Mouse (Mus musculus): ENCODE data around the gene Ciart.
A peak's percentile ranks its signal among the peaks of the same experiment; 100 is the strongest.
"Not testable (repeated sequence)": the region's sequence is repeated elsewhere in the genome, so short reads cannot be mapped to it uniquely, and the experiment has no call there.

The Ciart gene

DNA sequence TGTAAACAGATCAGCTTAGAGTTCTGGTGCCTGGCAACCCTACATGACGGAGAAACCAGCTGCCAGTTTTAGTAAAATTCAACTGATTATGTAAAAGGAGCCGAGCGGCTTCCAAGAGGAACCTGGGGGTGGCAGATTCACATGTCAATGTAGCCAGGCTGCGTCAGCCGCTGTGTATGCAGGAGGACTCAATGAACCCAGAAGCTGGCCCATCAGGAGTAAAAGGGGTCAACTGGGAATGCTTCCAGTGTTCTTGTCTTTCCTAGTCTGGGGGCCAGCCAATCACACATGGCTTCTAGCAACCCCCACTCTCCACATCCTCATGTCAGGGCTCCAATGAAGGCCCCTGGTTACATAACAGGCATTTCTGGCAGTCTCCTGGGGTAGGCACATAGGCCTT, 17.0 kb downstream of the Ciart start:
- DNase-seq (ENCODE audit: low read depth), result no peak

DNA sequence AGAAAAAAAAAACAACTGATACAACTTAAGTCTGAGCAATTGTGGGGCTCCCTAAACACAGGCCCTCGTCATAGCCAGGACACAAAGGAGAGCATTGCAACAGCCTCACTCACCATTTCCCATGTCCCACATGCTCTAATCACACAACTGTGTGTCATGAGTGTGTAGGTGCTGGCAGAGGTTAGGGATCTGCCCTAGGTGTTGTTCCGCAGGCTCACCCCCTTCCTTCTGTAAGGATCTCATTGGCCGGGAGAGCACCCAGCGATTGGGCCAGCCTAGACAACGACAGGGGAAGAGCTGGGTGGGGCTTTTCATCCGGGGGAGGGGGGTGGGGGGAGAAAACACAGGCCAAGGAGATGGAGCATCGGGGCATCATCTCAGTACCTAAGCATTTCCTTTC, 18.5 kb downstream of the Ciart start:
- DNase-seq (ENCODE audit: low read depth), result no peak

DNA sequence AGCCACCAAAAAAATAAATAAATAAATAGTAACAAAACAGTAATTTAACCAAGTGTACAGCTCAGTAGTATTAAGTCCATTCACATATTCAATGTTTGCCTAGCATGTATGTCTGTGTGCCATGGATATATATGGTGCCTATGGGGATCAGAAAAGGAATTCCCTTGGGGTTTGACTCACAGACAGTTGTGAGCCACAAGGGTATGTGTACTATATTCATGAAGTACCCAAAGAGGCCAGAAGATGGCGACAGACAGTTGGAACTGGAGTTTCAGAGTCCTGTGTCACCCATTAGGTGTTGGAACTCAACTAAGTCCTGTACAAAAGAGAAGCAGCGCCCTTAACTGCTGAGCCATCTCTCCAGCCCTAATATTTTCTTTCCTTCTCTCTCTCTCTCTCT, 20.3 kb downstream of the Ciart start:
- peak; percentile 92 for DNase-seq (ENCODE audit: low read depth)

DNA sequence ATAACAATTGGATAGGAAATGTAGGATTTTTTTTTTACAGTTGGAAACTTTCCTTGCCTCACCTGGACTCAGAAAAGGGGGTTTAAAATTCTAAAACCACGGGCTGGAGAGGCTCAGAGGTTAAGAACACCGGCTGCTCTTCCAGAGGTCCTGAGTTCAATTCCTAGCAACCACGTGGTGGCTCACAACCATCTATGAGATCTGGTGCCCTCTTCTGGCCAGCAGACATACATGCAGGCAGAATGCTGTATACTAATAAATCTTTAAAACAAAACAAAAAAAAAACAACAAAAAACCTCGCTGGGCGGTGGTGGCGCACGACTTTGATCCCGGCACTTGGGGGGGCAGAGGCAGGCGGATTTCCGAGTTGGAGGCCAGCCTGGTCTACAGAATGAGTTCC, 20.8 kb downstream of the Ciart start:
- DNase-seq (ENCODE audit: low read depth), result peak; percentile 67

DNA sequence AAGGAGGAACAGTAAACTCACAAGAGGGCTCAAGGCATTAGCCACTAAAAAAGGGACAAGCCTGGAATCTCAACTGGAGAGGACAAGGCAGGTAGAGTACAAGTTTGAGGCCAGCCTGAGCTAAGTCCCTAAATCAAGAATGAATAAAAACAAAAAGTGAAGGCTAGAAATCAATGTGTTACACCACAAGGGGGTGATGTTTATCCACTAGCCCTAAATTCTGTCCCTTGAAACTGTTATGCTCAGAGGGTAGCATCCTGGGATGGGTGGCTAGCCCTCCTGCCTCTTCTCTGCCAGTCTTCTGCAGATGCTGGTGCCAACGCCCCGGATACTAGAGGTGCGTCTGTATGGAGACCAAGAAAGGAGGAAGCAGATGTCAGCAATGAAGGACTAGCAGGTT, 21.7 kb downstream of the Ciart start:
- DNase-seq (ENCODE audit: low read depth), result peak; percentile 53

DNA sequence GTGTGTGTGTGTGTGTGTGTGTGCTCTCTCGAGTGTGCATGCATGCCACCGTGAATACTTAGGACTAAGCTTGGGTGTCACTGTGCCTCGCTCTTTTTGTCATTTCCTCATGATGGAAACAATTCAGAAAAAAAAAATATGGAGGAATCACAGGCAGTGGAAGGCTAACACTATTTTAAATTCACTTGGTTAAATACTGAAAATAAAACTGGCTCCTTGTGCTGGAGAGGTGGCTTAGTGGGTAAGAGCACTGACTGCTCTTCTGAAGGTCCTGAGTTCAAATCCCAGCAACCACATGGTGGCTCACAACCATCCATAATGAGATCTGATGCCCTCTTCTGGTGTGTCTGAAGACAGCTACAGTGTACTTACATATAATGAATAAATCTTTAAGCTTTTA, 23.8 kb downstream of the Ciart start:
- not testable (repeated sequence) for DNase-seq (ENCODE audit: low read depth)

DNA sequence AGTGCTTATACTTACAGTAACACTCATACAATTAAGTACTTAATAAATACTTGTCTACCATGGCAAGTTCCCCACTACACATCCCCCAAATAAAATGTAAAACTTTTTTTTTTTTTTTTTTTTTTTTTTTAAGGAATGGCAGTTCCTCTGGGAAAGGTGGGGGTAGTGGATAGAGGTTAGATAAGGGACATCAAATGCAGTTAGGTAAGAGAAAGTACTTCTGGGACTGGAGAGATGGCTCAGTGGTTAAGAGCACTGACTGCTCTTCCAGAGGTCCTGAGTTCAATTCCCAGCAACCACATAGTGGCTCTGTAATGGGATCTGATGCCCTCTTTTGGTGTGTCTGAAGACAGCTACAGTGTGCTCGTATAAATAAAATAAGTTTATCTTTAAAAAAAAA, 25.0 kb downstream of the Ciart start:
- not testable (repeated sequence) for DNase-seq (ENCODE audit: low read depth)

DNA sequence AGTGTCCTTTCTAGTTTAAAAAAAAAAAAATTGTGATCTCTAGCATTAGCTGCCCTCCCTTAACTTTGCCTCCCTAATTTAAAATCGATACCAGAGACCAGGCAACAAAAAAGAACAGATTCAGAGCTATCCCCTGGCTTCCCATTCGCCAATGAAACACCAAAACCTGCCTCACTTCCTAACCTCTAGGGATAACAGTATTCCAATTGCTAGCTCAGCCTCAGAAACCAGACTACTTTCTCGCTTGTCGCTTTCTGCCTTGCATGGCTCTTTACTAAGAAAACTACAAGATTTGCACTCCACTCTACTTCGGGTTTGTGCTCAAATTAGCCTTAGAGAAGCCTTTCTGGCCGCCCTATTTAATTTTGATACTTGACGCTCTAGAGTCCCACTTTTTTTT, 25.9 kb downstream of the Ciart start:
- DNase-seq (ENCODE audit: low read depth), result no peak

DNA sequence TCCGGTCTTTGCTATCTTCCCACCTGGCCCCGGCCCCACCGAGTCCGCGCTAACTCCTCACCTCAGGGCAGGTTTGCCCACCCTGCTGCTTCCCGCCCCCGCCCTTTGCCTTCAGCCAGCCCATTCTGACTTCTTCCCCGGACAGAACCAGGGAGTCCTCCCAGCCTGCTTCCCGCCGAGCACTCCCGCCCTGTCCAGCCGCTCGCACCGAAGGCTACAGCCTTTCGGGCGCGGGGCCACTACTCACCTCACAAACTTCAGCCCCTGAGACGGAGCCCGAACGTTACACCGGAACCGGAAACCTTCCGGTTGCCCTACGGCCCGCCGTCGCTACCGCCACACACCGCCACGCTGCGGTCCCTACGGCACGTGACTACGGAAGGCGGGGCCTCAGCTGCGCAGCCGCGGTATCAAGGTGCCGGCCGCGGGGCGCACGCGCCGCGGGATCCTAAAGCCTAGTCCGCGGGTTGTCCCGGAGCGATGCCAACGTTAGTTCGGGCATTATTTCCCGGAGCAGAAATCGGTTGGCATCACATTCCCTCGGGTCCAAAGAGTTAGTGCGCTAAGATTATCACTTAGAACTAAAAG, 26.5 kb downstream of the Ciart start, which contains the start of gene Prpf3:
TSS of gene Prpf3 (minus strand) at position 384 of the 588 bp plus-strand sequence.
- DNase-seq (ENCODE audit: low read depth), result peak; percentile 94

DNA sequence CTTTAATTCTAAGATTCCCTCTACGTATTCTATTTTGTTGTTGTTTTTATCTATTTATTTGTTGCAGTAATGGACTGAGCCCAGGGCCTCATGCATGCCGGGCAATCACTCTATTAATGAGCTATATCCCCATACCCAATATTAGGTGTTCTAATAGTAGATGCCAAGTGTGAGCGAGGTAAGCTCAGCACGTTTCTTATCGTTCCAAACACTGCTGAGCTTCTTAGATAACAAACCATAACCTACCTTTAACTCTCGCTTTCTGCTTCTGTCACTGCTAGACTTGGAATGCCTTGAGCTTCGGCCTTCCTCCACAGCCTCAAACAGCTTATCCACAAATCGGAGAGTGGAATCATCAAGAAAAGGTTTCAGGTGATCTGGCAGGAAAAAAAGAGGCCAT, 30.7 kb downstream of the Ciart start:
- no peak for DNase-seq (ENCODE audit: low read depth)

DNA sequence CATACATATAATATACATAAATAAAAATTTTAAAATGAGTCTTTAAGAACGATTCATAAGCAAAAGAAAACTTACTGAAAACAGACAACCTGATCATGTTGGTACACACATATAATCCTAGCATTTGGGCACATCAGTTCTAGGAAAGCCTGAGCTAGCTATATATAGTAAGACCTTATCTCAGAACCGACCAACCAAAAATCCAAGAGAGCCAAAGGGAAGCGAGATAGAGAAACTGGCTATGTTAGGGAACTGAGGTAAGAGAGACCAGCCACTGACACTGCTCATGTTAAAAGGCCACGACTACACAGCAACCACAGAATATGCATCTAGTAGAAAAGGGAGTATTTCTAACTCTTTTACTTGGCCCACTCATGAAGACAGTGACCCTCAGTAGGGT, 31.4 kb downstream of the Ciart start:
- DNase-seq (ENCODE audit: low read depth), result no peak

DNA sequence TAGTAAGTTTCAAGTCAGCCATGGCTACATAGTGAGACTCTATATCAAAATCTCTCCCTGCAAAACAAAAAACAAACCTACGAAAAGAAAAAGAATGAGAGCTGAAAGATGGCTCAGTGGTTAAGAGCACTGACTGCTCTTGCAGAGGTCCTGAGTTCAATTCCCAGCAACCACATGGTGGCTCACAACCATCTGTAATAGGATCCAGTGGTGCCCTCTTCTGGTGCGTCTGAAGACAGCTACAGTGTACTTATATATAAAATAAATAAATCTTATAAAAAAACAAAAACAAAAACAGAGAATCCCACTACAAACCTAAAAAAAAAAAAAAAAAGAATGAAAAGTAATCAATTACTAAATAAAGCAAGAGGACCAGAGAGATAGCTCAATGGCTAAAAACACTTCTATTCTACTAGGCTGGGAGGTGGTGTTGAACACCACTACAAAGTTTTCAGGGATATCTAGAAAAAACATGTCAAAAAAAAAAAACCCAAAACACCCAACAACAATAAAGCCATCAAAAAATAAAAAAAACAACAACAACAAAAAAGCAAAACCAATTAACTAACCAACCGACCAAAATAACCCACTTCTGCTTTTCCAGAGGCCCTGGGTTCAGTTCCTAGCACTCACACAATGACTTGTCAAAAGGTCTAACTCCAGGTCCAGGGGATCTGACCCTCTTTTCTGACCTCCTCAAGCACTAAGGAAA, 39.4 kb downstream of the Ciart start:
- peak; percentile 25 for DNase-seq (ENCODE audit: low read depth)

DNA sequence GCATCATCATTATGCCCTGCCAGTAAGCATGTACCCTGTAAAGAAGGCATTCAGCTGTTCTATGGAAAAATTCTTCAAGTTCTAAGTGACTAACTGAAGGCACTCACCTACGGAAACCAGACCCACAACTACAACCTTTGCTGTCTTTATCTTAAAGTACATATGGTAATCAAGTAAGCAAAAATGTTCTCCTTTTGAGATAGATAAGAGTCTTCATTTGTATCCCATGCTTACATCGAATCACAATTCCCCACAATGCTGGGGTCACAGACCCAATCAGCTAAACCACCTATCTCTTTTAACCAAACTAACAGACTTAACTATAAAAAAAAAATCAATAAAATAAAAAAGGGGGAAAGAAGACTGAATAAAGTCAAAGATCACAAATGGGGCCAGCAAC, 42.8 kb downstream of the Ciart start:
- DNase-seq (ENCODE audit: low read depth), result no peak

DNA sequence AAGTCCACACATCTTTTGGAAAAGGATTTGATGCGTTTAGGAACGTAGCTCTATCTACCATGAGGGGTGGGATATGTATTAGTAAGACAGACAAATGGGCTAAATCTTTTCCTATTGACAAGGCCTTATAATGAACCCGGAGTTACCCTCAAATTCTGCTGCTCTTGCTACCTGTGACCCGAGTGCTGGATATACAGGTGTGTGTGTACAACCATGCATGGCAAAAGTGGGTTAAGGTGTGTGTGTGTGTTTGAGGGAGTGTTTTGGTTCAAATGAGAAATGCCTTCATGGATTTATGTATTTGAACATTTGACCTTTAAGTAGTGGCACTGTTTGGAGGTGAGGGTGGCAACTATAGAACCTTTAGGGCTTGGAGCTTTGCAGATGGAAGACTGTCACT, 53.0 kb downstream of the Ciart start:
- no peak for DNase-seq (ENCODE audit: low read depth)

Data from naive thymus-derived CD4-positive, alpha-beta T cell, adult 2 months (primary cell).